In genomic region chr4:102801471-102801870, GRCm38 (mm10) we compare ENCODE assay signal across 23 mouse cellular contexts.
"Had no signal": no experiment of that assay in that cellular context is flagged by ENCODE, and none has a peak within 500 bp of the region (broad histone marks: within the 10 kb centered on the region; RNA-seq: fewer than 3 reads in every experiment).

No protein-coding gene starts in this region.

- H3K27ac ChIP-seq: lung, embryonic 15.5 days; macrophage; midbrain, embryonic 10.5 days; midbrain, embryonic 12.5 days; neural tube, embryonic 13.5 days; neural tube, embryonic 15.5 days had no signal

- H3K9ac ChIP-seq: liver, postnatal 0 days; lung, embryonic 15.5 days; midbrain, embryonic 12.5 days; neural tube, embryonic 13.5 days; neural tube, embryonic 15.5 days had no signal

- DNase-seq: liver, postnatal 0 days; lung, adult 2 months; lung, postnatal 14 days; lung, postnatal 36 days; midbrain, embryonic 14.5 days; retina, postnatal 1 day; right cerebral cortex, adult 18-20 months; right cerebral cortex, postnatal 25 days; right cerebral cortex, postnatal 4 days; spleen, adult 18-20 months; thymus, adult 18-20 months; thymus, postnatal 14 days; thymus, postnatal 36 days had no signal

- H3K4me3 ChIP-seq: lung, embryonic 15.5 days; megakaryocyte, embryonic 14.5 days; midbrain, embryonic 10.5 days; midbrain, embryonic 12.5 days; myocyte; neural tube, embryonic 13.5 days; neural tube, embryonic 15.5 days had no signal

- H3K4me1 ChIP-seq: lung, embryonic 15.5 days; megakaryocyte, embryonic 14.5 days; midbrain, embryonic 10.5 days; midbrain, embryonic 12.5 days had no signal

- H3K27me3 ChIP-seq: lung, embryonic 15.5 days; megakaryocyte, embryonic 14.5 days; midbrain, embryonic 12.5 days; neural tube, embryonic 13.5 days; neural tube, embryonic 15.5 days had no signal

- H3K36me3 ChIP-seq: lung, embryonic 15.5 days; midbrain, embryonic 10.5 days; midbrain, embryonic 12.5 days; neural tube, embryonic 13.5 days; neural tube, embryonic 15.5 days had no signal

- ATAC-seq: liver, postnatal 0 days; lung, postnatal 0 days; midbrain, embryonic 16.5 days had no signal

- H3K4me2 ChIP-seq: lung, embryonic 15.5 days; midbrain, embryonic 12.5 days; neural tube, embryonic 13.5 days; neural tube, embryonic 15.5 days had no signal

- H3K9me3 ChIP-seq: lung, embryonic 15.5 days; megakaryocyte, embryonic 14.5 days; midbrain, embryonic 10.5 days; midbrain, embryonic 12.5 days; neural tube, embryonic 13.5 days; neural tube, embryonic 15.5 days had no signal
